Mouse (Mus musculus) inflammation-experienced regulatory T-cells (primary cell): ENCODE measurements around the gene Rbl2. TPM values are rescaled to one million over a fixed set of nuclear protein-coding genes. Genes with fewer than 3 reads are reported as not detected.

Experiments
- polyA plus RNA-seq, 2 experiments: library from polyadenylated mRNA; unstranded; fragments of 100-300 nt; shearing (Covaris generic); gene quantifications; one replicate each; pipeline ENCODE4 v1.2.1; 2017

Rbl2 gene
- polyA plus RNA-seq = 100 to 1,000 TPM; 103 to 124 TPM

GRCm38 (mm10) chr8:91069834-91070233 lies at the start of gene Rbl2:
Gene Rbl2, plus strand, starts transcription at chr8:91070057.

Other genes with a start within 250 kb of the Rbl2 start
- 100 to 1,000 TPM; 123 to 175 TPM for gene Chd9, start 241.7 kb upstream of the Rbl2 start, polyA plus RNA-seq
- gene Aktip, start 129.9 kb downstream of the Rbl2 start, polyA plus RNA-seq = 10 to 100 TPM; 27.0 to 27.5 TPM
- 1 to 10 TPM; 1.6 to 2.7 TPM for gene Rpgrip1l, start 243.2 kb downstream of the Rbl2 start, polyA plus RNA-seq
- gene Fto, start 243.5 kb downstream of the Rbl2 start, polyA plus RNA-seq = 10 to 100 TPM; 50.0 to 56.5 TPM